Mouse (Mus musculus) liver, embryonic 16.5 days (tissue): ENCODE measurements around the gene Dennd4b. TPM values are rescaled to one million over a fixed set of nuclear protein-coding genes. Genes with fewer than 3 reads are reported as not detected.
A peak's percentile ranks its signal among the peaks of the same experiment; 100 is the strongest.

Experiments
- ATAC-seq: fragments of 200-750 bp; cut with Nextera tagmentation; 2 replicates; pipeline ENCODE4 v1.8.0; 2017; ENCODE audit warnings: low read depth, mild to moderate bottlenecking, moderate number of reproducible peaks, moderate library complexity
- H3K27ac ChIP-seq: fragments of 300-500 bp; sonication (generic); 2 replicates; pipeline ENCODE4 v1.5.1; 2014; ENCODE audit warnings: mild to moderate bottlenecking, low read length
- H3K27me3 ChIP-seq: fragments of 300-500 bp; sonication (generic); 2 replicates; pipeline ENCODE4 v1.6.1; 2014; ENCODE audit warnings: low read depth, low read length, mixed read lengths; ENCODE audit not compliant: control insufficient read depth, insufficient read depth
- H3K36me3 ChIP-seq: fragments of 300-500 bp; sonication (generic); 2 replicates; pipeline ENCODE4 v1.6.1; 2014; ENCODE audit warnings: mild to moderate bottlenecking; ENCODE audit not compliant: control insufficient read depth, insufficient read depth
- H3K4me1 ChIP-seq: fragments of 300-500 bp; sonication (generic); 2 replicates; pipeline ENCODE4 v1.6.1; 2014; ENCODE audit warnings: low read depth, low read length, mixed read lengths; ENCODE audit not compliant: control insufficient read depth
- H3K4me2 ChIP-seq: fragments of 300-500 bp; sonication (generic); 2 replicates; pipeline ENCODE4 v1.6.1; 2014; ENCODE audit warnings: low read depth, low read length, mixed read lengths
- H3K4me3 ChIP-seq: fragments of 300-500 bp; sonication (generic); 2 replicates; pipeline ENCODE4 v1.5.1; 2014; ENCODE audit warnings: low read depth, mild to moderate bottlenecking, low read length
- H3K9ac ChIP-seq: fragments of 300-500 bp; sonication (generic); 2 replicates; pipeline ENCODE4 v1.6.1; 2014; ENCODE audit warnings: low read depth, low read length
- H3K9me3 ChIP-seq: fragments of 300-500 bp; sonication (generic); replicated peaks from 2 replicates; pipeline ENCODE4 v1.6.1; 2016; ENCODE audit warnings: low read length; ENCODE audit not compliant: control insufficient read depth
- WGBS: fragments of 180-500 bp; shearing (Covaris S2); extraction: QIAGEN DNeasy Blood & Tissue Kit; methylation state at CpG from one replicate; pipeline ENCODE4 v1.1.7; 2014; ENCODE audit not compliant: insufficient replicate concordance; 5-methylcytosine and 5-hydroxymethylcytosine counted together
- polyA plus RNA-seq: library from polyadenylated mRNA; unstranded; fragments of >200 nt; fragmentation: Nextera tagmentation; extraction: Ambion mirVana; gene quantifications from 2 replicates; pipeline ENCODE4 v1.2.1, GENCODE M21; 2015

The Dennd4b gene
- polyA plus RNA-seq, 1 experiment from 2014 or later, result 2.8 TPM

DNA sequence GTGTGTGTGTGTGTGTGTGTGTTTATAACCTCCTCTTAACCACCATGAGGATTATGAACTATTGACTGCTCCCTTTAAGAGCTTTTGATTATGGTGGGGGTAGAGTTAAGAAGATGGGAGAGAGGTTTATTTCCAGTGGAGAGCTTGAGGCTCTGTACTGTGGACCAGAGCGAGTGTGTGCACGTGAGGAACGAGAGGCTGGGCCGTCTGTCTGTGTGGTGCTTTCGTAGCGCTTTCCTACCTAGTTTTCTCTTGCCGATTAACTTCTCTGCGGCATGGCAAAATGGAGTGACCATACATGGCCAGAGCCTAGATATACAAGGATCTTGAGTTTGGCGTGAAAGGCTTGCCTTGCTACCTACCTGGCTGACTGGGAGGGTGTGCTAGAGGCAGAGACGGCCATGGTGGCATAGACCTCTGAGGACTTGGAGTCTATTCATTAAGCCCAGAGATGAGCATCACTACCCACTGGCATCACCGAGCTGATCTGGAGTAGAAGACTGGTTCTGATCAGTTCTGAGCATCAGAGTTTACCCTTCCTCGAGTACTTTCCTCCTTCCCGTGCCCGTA lies 9.1 kb upstream of the Dennd4b start:
- ATAC-seq, result no peak
- no peaks in the 10 kb centered on the region for H3K9me3 ChIP-seq
- no peak overlapping the region for H3K9ac ChIP-seq
- H3K4me2 ChIP-seq, result no peak overlapping the region
- no peak overlapping the region for H3K4me3 ChIP-seq
- peaks cover 7% of the 10 kb centered on the region for H3K4me1 ChIP-seq
- H3K27ac ChIP-seq, result no peak overlapping the region
- H3K36me3 ChIP-seq, result peaks cover 5% of the 10 kb centered on the region
- no peaks in the 10 kb centered on the region for H3K27me3 ChIP-seq
- WGBS, result 86% methylated on average over 14 of the region's 14 CpGs

- Histone ChIP-seq H3K4me2 (no peak overlapping the region), H3K27ac (no peak overlapping the region), H3K4me3 (no peak overlapping the region), H3K36me3 (peaks cover 5% of the 10 kb centered on the region), H3K27me3 (no peaks in the 10 kb centered on the region), H3K9ac (no peak overlapping the region), H3K4me1 (peaks cover 7% of the 10 kb centered on the region), H3K9me3 (no peaks in the 10 kb centered on the region)
- 77% methylated on average over 19 of the region's 19 CpGs for WGBS
- no peak for ATAC-seq
Measured at GRCm38 (mm10) chr3:90256731-90257530, 8.1 kb upstream of the Dennd4b start.

- peaks cover 7% of the 10 kb centered on the region for H3K4me1 ChIP-seq
- H3K4me3 ChIP-seq, result no peak overlapping the region
- H3K9me3 ChIP-seq, result no peaks in the 10 kb centered on the region
- peak overlapping the region; percentile 1; the same call in 1 of the 2 replicates for H3K27ac ChIP-seq
- 68% methylated on average over 4 of the region's 4 CpGs for WGBS
- no peaks in the 10 kb centered on the region for H3K27me3 ChIP-seq
- no peak overlapping the region for H3K4me2 ChIP-seq
- ATAC-seq, result peak; percentile 9; the same call in 1 of the 2 replicates
- peaks cover 5% of the 10 kb centered on the region for H3K36me3 ChIP-seq
- H3K9ac ChIP-seq, result no peak overlapping the region
Measured at GRCm38 (mm10) chr3:90258521-90258920, 6.5 kb upstream of the Dennd4b start.

- Histone ChIP-seq H3K4me1 (peaks cover 22% of the 10 kb centered on the region), H3K27ac (no peak overlapping the region), H3K36me3 (peaks cover 5% of the 10 kb centered on the region), H3K4me2 (no peak overlapping the region), H3K9me3 (no peaks in the 10 kb centered on the region), H3K27me3 (no peaks in the 10 kb centered on the region), H3K9ac (no peak overlapping the region), H3K4me3 (no peak overlapping the region)
- WGBS, result 78% methylated on average over 5 of the region's 5 CpGs
- ATAC-seq, result no peak
Measured at GRCm38 (mm10) chr3:90263121-90263771, 1.7 kb upstream of the Dennd4b start.

DNA sequence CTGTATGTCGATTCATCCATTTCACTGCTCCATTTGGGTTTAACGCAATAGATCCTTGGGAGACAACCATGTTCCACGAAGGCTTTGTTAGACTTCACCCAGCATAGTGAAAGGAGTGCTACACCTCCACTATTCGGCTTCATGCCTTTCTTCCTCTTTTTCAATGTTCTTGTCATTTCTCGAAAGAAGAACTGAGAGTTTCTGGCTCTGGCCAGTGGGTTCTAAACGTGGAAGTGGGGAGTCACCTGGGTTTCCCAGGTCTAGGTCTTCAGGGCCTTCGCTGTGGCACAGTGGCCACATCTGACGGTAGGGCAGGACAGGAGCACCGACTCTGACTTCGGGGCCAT lies 325 bp upstream of the Dennd4b start:
- H3K27me3 ChIP-seq, result no peaks in the 10 kb centered on the region
- peak overlapping the region; percentile 78; the same call in 1 of the 2 replicates for H3K9ac ChIP-seq
- H3K27ac ChIP-seq, result peak overlapping the region; percentile 92
- peaks cover 26% of the 10 kb centered on the region for H3K4me1 ChIP-seq
- peak overlapping the region; percentile 84 for H3K4me2 ChIP-seq
- H3K9me3 ChIP-seq, result no peaks in the 10 kb centered on the region
- ATAC-seq, result no peak
- peak overlapping the region; percentile 81 for H3K4me3 ChIP-seq
- H3K36me3 ChIP-seq, result no peaks in the 10 kb centered on the region; the same call in none of the 2 replicates
- WGBS, result 20% methylated on average over 10 of the region's 10 CpGs

DNA sequence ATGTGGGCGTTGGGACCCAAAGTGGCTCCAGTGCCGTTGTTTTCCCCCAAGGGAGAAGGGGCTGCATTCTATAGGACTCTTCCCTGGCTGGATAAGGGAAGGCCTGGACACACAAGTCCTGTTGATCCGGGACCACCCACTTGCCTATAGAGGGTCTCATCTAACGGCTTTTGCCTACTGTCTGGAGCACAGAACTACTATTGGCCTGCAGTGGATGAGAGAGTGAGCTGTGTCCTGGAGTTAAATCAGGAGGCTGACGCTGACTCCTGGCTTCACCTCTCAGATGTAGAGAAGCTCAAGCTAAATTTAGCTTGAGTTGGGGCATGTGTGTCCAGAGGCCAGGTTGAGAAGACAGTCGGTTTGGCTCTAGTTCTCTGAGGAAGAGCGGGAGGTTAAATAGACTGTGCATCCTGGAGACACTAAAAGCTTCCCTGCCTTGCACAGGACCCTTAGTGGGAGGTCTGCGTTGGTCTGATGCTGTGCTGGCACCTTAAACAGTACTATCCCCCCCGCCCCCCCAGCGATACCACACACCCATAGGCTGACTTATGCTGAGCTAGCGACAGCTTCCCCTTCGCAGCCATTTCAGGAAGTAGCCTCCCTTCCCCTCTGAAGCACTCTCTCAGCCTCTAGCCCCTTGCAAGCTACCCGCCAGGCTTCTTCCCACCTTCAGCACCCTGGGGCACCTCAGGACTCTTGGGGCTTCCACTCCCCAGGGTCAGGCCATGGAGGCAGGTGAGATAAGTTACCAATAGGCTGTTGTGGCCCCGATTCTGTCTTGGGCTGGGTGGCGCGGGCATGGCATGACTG lies 1.2 kb downstream of the Dennd4b start:
- peak overlapping the region; percentile 92 for H3K27ac ChIP-seq
- WGBS, result 6% methylated on average over 16 of the region's 16 CpGs
- peak overlapping the region; percentile 78 for H3K9ac ChIP-seq
- H3K27me3 ChIP-seq, result no peaks in the 10 kb centered on the region
- no peaks in the 10 kb centered on the region for H3K9me3 ChIP-seq
- peak overlapping the region; percentile 84 for H3K4me2 ChIP-seq
- H3K4me3 ChIP-seq, result peak overlapping the region; percentile 81
- no peaks in the 10 kb centered on the region; the same call in 1 of the 2 replicates for H3K36me3 ChIP-seq
- peaks cover 26% of the 10 kb centered on the region for H3K4me1 ChIP-seq
- ATAC-seq, result peak; percentile 0; the same call in 1 of the 2 replicates

DNA sequence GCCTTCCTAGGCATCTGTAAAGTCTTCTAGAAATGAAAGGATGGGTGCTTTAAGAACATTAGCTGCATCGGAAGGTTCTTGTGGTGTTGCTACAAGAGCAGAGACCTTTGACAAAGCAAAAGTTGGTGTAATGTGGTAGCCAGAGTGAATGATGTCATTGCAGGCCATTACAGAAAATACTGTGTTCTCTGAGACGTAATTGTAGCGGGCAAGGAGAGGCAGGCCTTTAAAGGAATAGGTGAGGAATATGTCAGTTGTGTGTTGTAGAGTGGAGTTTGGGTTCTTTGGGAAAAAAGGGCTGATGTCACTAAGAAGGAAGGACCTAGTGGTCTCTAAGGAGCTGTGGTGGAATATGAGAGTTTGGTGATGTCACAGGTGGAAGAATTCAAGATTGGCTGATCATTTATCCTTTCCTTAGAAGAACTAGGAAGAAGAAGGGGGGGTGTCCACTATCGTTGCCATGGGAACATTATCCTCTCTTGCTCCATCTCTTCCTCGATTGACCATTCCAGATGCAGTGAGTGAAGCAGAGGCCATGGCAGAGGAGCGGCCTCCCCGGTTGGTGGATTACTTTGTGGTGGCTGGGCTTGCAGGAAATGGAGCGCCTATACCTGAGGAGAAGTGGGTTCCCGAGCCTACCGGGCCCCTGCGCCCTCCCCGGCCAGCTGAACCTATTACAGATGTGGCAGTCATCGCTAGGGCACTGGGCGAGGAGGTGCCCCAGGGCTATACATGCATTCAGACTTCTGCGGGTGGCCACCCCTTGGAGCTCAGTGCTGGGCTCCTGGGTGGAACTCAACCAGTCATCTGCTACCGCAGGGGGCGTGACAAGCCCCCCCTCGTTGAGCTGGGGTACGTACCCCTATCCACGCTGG lies 2.2 kb downstream of the Dennd4b start:
- Histone ChIP-seq H3K4me1 (peaks cover 26% of the 10 kb centered on the region), H3K4me2 (peak overlapping the region; percentile 84), H3K4me3 (peak overlapping the region; percentile 81), H3K9ac (peak overlapping the region; percentile 78), H3K36me3 (no peaks in the 10 kb centered on the region; the same call in 1 of the 2 replicates), H3K9me3 (no peaks in the 10 kb centered on the region), H3K27me3 (no peaks in the 10 kb centered on the region), H3K27ac (peak overlapping the region; percentile 92)
- WGBS, result 75% methylated on average over 20 of the region's 20 CpGs
- no peak for ATAC-seq

DNA sequence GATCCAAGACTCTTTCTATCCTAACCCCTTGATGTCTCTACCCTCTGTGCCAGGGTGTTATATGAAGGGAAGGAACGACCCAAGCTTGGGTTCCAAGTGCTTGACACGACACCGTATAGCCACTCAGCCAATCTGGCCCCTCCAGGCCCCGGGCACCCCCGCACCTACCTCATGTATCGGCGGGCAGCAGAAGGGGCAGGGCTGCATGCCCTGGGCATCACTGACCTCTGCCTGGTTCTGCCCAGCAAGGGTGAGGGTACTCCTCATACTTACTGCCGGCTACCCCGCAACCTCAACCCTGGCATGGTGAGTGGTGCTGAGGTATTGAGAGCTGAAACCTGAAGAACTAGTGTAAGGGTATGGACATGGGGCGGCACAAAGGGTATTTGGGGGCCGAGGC lies 3.2 kb downstream of the Dennd4b start:
- H3K9ac ChIP-seq, result no peak overlapping the region
- no peak overlapping the region for H3K27ac ChIP-seq
- H3K9me3 ChIP-seq, result no peaks in the 10 kb centered on the region
- H3K4me1 ChIP-seq, result peaks cover 26% of the 10 kb centered on the region
- H3K36me3 ChIP-seq, result no peaks in the 10 kb centered on the region; the same call in 1 of the 2 replicates
- no peak overlapping the region for H3K4me3 ChIP-seq
- H3K27me3 ChIP-seq, result no peaks in the 10 kb centered on the region
- no peak for ATAC-seq
- H3K4me2 ChIP-seq, result no peak overlapping the region
- 85% methylated on average over 11 of the region's 11 CpGs for WGBS
